Mouse (Mus musculus): ENCODE measurements around the gene Nrxn1.

DNA sequence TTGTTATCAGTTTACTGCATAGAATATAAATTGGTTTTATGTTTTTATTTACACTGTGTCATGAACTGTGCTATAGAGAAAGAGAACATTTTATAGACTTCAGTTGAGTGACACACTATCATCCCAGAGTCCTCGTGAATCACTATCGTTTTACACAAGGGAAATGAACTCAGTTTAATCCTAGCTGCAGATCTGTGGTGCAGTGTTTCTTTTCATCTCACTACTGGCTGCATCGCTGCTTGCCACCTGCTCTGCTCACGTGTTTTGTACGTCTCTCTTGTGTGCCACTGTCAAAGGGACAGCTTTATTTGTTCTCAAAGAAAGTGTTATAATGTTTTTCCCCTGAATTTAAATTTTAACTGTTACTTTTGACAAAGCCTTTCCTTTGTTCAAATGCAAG lies 885.3 kb downstream of the Nrxn1 start:
- no peak for TF ChIP-seq CTCF (IDR thresholded peaks at IDR 0.05; ENCODE audit: low read depth, low read length)
- no peak for TF ChIP-seq POLR2AphosphoS5 (IDR thresholded peaks at IDR 0.05; ENCODE audit: insufficient replicate concordance, low read depth, low read length)

Data from G1E (cell line).